Mouse (Mus musculus): ENCODE measurements around the gene Gdf11.

DNA sequence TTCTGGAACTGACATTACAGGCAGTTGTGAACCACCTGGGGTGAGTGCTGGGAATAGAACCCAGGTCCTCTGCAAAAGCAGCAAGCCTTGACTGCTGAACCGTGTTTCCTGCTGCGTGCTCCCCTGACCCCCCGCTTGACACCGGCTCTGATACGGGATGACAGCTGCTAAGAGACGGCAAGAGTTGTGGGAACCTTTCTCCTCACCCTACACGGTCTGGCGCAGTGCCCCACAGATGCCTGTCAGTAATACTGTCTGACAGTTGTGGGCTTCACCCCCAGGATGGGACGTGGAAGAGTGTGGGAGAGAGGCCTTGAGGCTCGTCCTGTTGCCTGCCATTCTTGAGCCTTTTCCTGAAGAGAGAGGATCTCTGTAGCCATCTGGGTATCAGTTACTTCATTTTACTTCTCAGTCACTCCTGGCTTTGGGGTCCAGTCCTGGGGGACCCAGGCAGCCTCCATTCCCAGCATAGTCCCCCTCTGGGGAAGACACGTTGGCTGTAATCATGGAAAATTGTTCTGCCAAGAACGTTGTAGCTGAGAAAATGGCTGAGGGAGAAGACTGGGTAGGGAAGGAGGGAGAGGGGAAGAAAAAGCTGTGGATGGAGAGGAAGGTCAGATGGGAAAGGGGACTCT lies 46.4 kb upstream of the Gdf11 start:
- TF ChIP-seq CTCF (IDR thresholded peaks at IDR 0.05; ENCODE audit: extremely low read depth, insufficient read length, insufficient replicate concordance, low read depth, low read length) = no peak
- no peak for TF ChIP-seq POLR2A (IDR thresholded peaks at IDR 0.05; ENCODE audit: low read depth, low read length)
